Mouse (Mus musculus) lung, postnatal 0 days (tissue): ENCODE results near the gene Clcn6.

Experiments
- CTCF ChIP-seq: IDR thresholded peaks from 2 replicates; pipeline ENCODE4 v1.5.1; 2016; ENCODE audit warnings: antibody characterized with exemption, mild to moderate bottlenecking
- EP300 ChIP-seq: IDR thresholded peaks from 2 replicates; pipeline ENCODE4 v1.6.1; 2016; ENCODE audit warnings: antibody characterized with exemption, mild to moderate bottlenecking, control low read depth

GRCm38 (mm10) chr4:148069602-148070218 is 31.1 kb upstream of the Clcn6 start:
- TF ChIP-seq CTCF: no peak
- no peak for TF ChIP-seq EP300
